Mouse (Mus musculus) cerebellum, adult 9-11 months (tissue): ENCODE measurements around the gene Olfr656.

Experiments
- DNase-seq: peaks from one replicate; pipeline ENCODE4 v3.0.0; 2022

Gene Olfr656

GRCm38 (mm10) chr7:104613655-104614054 is at the start of gene Olfr656:
Olfr656 (plus strand) TSS chr7:104613955.
- DNase-seq: no peak

- no peak for DNase-seq
Observed at GRCm38 (mm10) chr7:104577014-104577413, 36.7 kb upstream of the Olfr656 start, which contains the start of gene Olfr653. Olfr653 (plus strand) TSS chr7:104577314.

GRCm38 (mm10) chr7:104580846-104581245 is 32.9 kb upstream of the Olfr656 start:
- no peak for DNase-seq

- no peak for DNase-seq
Observed at GRCm38 (mm10) chr7:104581429-104581828, 32.3 kb upstream of the Olfr656 start.

- no peak for DNase-seq
Observed at GRCm38 (mm10) chr7:104586725-104587124, 27.0 kb upstream of the Olfr656 start, which contains the start of gene Olfr654. Olfr654 (plus strand) TSS chr7:104587025.

GRCm38 (mm10) chr7:104588274-104588673 is 25.5 kb upstream of the Olfr656 start:
- no peak for DNase-seq

- DNase-seq: no peak
Observed at GRCm38 (mm10) chr7:104601679-104602078, 12.1 kb upstream of the Olfr656 start, which contains the start of gene Olfr655. Olfr655 (minus strand) TSS chr7:104601779.

- no peak for DNase-seq
Observed at GRCm38 (mm10) chr7:104603173-104603572, 10.6 kb upstream of the Olfr656 start.

GRCm38 (mm10) chr7:104604727-104605126 is 9.0 kb upstream of the Olfr656 start:
- DNase-seq: no peak

GRCm38 (mm10) chr7:104624494-104624893 is 10.7 kb downstream of the Olfr656 start, which contains the start of gene Olfr657:
Olfr657 (plus strand) TSS chr7:104624794.
- no peak for DNase-seq

GRCm38 (mm10) chr7:104646841-104647482 is 33.2 kb downstream of the Olfr656 start, which contains the start of gene Olfr658:
Olfr658 (minus strand) TSS chr7:104647305.
- no peak for DNase-seq

- no peak for DNase-seq
Observed at GRCm38 (mm10) chr7:104666453-104666852, 52.7 kb downstream of the Olfr656 start, which contains the start of gene Olfr659. Olfr659 (plus strand) TSS chr7:104666753.
